Mouse (Mus musculus) intestine, embryonic 14.5 days (tissue): ENCODE results near the gene Arx. TPM values are rescaled to one million over a fixed set of nuclear protein-coding genes. Genes with fewer than 3 reads are reported as not detected.

Experiments
- ATAC-seq: fragments of 200-750 bp; cut with Nextera tagmentation; replicated peaks from 2 replicates; pipeline ENCODE4 v1.8.0; 2017; ENCODE audit warnings: low read depth, moderate number of reproducible peaks, moderate TSS enrichment, moderate library complexity; ENCODE audit not compliant: low FRiP score, low TSS enrichment
- DNase-seq: peaks from one replicate; pipeline ENCODE4 v3.0.0-alpha.2; 2018; ENCODE audit warnings: low spot score
- H3K27ac ChIP-seq: fragments of 300-500 bp; sonication (generic); 2 replicates; pipeline ENCODE4 v1.5.1; 2014; ENCODE audit warnings: low read depth, mild to moderate bottlenecking, control low read depth
- H3K27me3 ChIP-seq: fragments of 300-500 bp; sonication (generic); replicated peaks from 2 replicates; pipeline ENCODE4 v1.6.1; 2014; ENCODE audit warnings: low read length, control low read depth; ENCODE audit not compliant: control insufficient read depth, insufficient read depth
- H3K36me3 ChIP-seq: fragments of 300-500 bp; sonication (generic); 2 replicates; pipeline ENCODE4 v1.6.1; 2014; ENCODE audit warnings: low read length, control low read depth; ENCODE audit not compliant: control insufficient read depth, insufficient read depth
- H3K4me1 ChIP-seq: fragments of 300-500 bp; sonication (generic); replicated peaks from 2 replicates; pipeline ENCODE4 v1.6.1; 2014; ENCODE audit warnings: low read length, control low read depth, mixed read lengths; ENCODE audit not compliant: control insufficient read depth, insufficient read depth
- H3K4me2 ChIP-seq: fragments of 300-500 bp; sonication (generic); 2 replicates; pipeline ENCODE4 v1.6.1; 2014; ENCODE audit warnings: low read length
- H3K4me3 ChIP-seq: fragments of 300-500 bp; sonication (generic); 2 replicates; pipeline ENCODE4 v1.5.1; 2014; ENCODE audit warnings: low read depth, low read length, control low read depth, mixed read lengths
- H3K9ac ChIP-seq: fragments of 300-500 bp; sonication (generic); 2 replicates; pipeline ENCODE4 v1.6.1; 2014; ENCODE audit warnings: mild to moderate bottlenecking, low read length
- H3K9me3 ChIP-seq: fragments of 300-500 bp; sonication (generic); 2 replicates; pipeline ENCODE4 v1.6.1; 2016; ENCODE audit warnings: low read length, control low read depth; ENCODE audit not compliant: control insufficient read depth
- WGBS: fragments of 180-500 bp; shearing (Covaris S2); extraction: QIAGEN DNeasy Blood & Tissue Kit; methylation state at CpG from one replicate; pipeline ENCODE4 v1.1.7; 2014; 5-methylcytosine and 5-hydroxymethylcytosine counted together
- polyA plus RNA-seq: library from polyadenylated mRNA; unstranded; fragments of >200 nt; fragmentation: Nextera tagmentation; extraction: Ambion mirVana; gene quantifications from 2 replicates; pipeline ENCODE4 v1.2.1, GENCODE M21; 2014

Gene Arx
- polyA plus RNA-seq = 0.46 TPM in 1 of 2 replicates, not detected in the other

DNA sequence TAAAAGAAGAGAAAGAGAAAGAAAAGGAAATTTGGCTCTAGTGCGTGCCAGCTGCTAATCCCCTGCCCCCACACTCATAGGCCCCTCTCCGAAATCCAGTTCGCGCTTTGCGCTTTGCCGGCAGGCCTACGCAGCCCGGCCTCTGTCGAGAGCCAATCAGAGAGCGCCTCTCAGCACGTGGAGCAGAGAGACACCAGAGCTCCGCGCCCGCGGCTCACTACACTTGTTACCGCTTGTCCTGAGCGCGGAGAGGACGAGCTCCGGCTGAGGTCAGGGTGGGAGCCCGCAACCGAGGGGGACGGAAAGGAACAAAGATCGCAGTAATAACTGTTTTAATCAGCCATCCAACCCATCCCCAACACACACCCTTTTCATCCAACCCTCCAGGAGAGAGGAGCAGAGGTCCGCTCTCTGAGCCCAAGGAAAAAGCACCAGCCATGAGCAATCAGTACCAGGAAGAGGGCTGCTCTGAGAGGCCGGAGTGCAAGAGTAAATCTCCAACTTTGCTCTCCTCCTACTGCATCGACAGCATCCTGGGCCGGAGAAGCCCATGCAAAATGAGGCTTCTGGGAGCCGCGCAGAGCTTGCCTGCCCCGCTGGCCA, at the start of gene Arx:
Gene Arx, plus strand, starts transcription at position 155 of the 603 bp plus-strand sequence.
- H3K36me3 ChIP-seq = no peaks in the 10 kb centered on the region
- no peak within 1 kb of the TSS for H3K27ac ChIP-seq
- no peaks in the 10 kb centered on the region for H3K9me3 ChIP-seq
- H3K9ac ChIP-seq = no peak within 1 kb of the TSS
- H3K4me3 ChIP-seq = no peak within 1 kb of the TSS; the same call in 1 of the 2 replicates
- peaks cover 98% of the 10 kb centered on the region for H3K27me3 ChIP-seq
- H3K4me2 ChIP-seq = no peak within 1 kb of the TSS
- peak; percentile 86 for ATAC-seq
- H3K4me1 ChIP-seq = no peaks in the 10 kb centered on the region
- 17% methylated on average over 28 of the region's 31 CpGs for WGBS
- DNase-seq = peak; percentile 76

DNA sequence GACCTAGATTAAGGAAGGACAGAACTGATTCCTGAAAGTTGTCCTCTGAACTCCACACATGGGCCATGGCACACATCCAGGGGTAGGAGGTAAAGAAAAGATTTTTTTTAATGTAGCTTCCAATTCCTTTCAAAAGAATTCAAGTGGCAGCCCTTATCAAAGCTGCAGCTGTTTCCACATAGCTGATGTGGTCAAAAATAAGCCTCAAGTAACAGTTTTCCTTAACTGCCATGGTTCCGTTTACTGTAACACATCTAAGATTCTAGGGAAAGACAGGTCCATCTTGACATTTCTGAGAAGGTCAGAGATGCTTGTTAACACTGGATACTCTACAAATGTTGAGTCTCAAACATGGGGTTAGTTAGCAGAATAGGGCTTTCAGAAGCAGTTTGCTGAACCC, 34.9 kb upstream of the Arx start:
- H3K9me3 ChIP-seq = no peaks in the 10 kb centered on the region
- H3K4me1 ChIP-seq = no peaks in the 10 kb centered on the region
- H3K36me3 ChIP-seq = no peaks in the 10 kb centered on the region
- ATAC-seq = no peak
- no peak overlapping the region for H3K9ac ChIP-seq
- no peak for DNase-seq
- WGBS = 79% methylated on average over 1 of the region's 1 CpGs
- H3K4me2 ChIP-seq = no peak overlapping the region
- H3K4me3 ChIP-seq = no peak overlapping the region
- H3K27ac ChIP-seq = no peak overlapping the region
- no peaks in the 10 kb centered on the region for H3K27me3 ChIP-seq

DNA sequence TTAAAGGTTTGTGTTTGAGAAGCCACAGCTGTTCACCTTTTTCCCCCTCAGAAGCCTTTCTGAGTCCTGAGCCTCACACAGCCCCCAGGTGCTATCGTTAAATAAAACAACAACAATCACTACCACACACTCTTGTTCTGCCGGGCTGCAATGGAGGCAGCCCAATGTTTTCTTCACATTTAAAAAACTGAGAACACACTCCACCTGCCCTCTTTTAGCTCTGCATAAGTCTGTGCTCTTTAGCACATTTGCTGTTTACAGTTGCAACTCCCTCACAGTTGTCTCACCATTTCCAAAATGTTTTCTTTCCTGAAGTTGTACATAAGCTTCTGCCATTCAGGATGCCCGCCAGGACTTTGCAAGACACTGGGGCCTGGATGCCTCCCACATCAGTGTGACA, 10.6 kb upstream of the Arx start:
- DNase-seq = no peak
- no peaks in the 10 kb centered on the region for H3K36me3 ChIP-seq
- no peaks in the 10 kb centered on the region for H3K9me3 ChIP-seq
- no peak for ATAC-seq
- no peaks in the 10 kb centered on the region for H3K4me1 ChIP-seq
- H3K4me3 ChIP-seq = no peak overlapping the region
- H3K27ac ChIP-seq = no peak overlapping the region
- no peak overlapping the region for H3K4me2 ChIP-seq
- 42% methylated on average over 3 of the region's 3 CpGs for WGBS
- H3K27me3 ChIP-seq = peaks cover 20% of the 10 kb centered on the region
- no peak overlapping the region for H3K9ac ChIP-seq

DNA sequence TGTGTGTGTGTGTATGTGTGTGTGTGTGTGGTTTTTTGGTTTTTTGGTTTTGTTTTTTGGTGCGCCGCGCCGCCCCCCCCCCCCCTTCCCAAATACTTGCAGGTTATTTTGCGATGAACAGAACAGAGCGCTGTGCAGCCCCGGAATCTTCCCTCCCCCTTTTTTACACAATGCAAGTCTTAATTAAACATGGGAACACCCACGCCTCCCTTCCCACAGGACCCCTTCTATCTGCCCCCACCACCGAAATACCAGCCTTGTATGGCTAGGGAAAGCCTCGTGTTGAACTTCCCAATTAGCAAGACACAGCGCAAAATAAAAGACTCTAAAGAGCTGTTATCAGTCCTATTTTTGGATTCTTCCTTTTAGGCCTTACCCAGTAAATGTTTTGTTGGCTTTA, 6.3 kb upstream of the Arx start:
- peaks cover 60% of the 10 kb centered on the region for H3K27me3 ChIP-seq

DNA sequence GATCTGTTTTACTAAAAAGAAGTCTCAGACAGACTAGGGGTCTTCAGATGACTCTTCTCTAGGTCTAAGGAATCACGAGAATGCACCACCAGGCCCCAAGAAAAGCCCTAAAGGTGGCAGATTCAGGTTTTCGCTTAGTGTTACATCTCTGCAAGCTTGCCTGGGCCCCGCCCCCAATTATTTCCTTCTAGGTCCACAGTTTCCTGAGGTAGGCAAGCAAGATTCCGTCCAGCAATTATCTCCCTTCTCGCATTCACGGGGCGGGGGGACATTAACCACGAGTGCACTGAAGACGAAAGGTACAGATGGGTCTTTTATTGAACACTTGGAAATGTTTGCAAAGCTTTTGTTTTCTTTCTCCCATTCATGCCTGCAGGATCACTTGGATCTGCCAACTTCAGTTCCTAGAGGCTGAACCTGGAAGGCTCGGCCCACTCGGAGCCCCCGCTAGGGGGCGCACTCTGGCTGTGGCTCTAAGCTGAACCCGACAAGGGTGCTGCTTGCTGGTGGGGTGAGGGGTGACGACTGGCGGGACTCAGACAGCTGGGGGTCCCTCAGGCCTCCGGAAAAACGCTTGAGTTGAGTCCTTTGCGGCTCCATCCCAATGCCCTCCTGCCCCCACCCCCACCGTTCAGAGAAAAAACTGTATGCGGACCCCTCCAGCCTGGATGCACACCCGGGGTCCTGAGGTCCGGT, 5.1 kb upstream of the Arx start:
- H3K4me1 ChIP-seq = no peaks in the 10 kb centered on the region
- no peak overlapping the region for H3K4me3 ChIP-seq
- DNase-seq (no peak), ATAC-seq (no peak)
- H3K4me2 ChIP-seq = no peak overlapping the region
- no peaks in the 10 kb centered on the region for H3K36me3 ChIP-seq
- 17% methylated on average over 23 of the region's 23 CpGs for WGBS
- no peaks in the 10 kb centered on the region for H3K9me3 ChIP-seq
- H3K27ac ChIP-seq = no peak overlapping the region
- no peak overlapping the region for H3K9ac ChIP-seq
- H3K27me3 ChIP-seq = peaks cover 71% of the 10 kb centered on the region

More for the DNA sequence above, 6.3 kb upstream of the Arx start:
- no peaks in the 10 kb centered on the region for H3K4me1 ChIP-seq
- no peaks in the 10 kb centered on the region for H3K36me3 ChIP-seq
- no peak for ATAC-seq
- WGBS = 49% methylated on average over 6 of the region's 11 CpGs
- no peak overlapping the region for H3K27ac ChIP-seq
- DNase-seq = no peak
- H3K4me2 ChIP-seq = no peak overlapping the region
- H3K9ac ChIP-seq = no peak overlapping the region
- no peaks in the 10 kb centered on the region for H3K9me3 ChIP-seq
- no peak overlapping the region for H3K4me3 ChIP-seq

DNA sequence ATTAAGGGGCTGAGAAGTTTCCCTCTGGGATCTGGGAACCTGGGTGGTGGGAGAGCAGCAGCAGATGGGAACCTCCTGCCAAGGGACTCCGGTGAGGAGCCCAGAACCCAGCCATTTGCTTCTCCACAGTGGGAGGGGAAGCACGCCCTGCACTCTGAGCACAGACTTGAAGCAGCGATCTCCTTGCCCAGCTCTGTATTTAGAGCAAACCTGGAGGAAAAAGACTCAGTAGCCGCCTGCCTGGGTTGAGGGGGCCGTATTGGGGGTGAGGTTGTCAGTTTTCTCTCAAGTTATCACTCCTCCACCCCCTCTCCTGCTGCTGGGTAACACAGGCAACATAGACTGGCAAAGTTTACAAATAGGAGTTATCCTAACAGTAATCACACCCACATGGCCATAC, 4.5 kb upstream of the Arx start:
- Histone ChIP-seq H3K27ac (no peak overlapping the region), H3K9ac (no peak overlapping the region), H3K4me3 (no peak overlapping the region), H3K27me3 (peaks cover 75% of the 10 kb centered on the region), H3K9me3 (no peaks in the 10 kb centered on the region), H3K4me2 (no peak overlapping the region), H3K4me1 (no peaks in the 10 kb centered on the region), H3K36me3 (no peaks in the 10 kb centered on the region)
- ATAC-seq (no peak), DNase-seq (no peak)
- 23% methylated on average over 5 of the region's 5 CpGs for WGBS

DNA sequence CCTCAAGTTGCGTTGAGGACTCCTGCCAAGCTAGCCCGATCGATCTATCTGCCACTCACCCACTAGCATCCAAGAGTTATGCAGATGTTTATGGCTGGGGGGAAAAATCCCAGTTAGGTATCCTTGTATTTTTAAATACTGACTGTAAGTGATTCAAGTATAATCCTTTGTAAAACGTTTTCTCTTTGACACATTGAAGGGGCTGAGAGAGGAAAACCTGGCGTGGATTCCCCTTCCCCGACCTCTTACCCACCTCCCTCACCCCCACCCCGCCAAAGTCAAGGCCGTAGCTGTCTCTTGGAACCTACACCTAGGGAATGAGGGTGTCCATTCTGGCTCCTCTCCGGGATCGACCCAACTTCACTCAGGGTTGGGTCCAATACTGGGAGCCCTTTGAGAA, 1.2 kb upstream of the Arx start:
- no peak for DNase-seq
- Histone ChIP-seq H3K27ac (no peak overlapping the region), H3K9ac (no peak overlapping the region), H3K36me3 (no peaks in the 10 kb centered on the region), H3K27me3 (peaks cover 91% of the 10 kb centered on the region), H3K4me2 (no peak overlapping the region), H3K4me3 (no peak overlapping the region), H3K9me3 (no peaks in the 10 kb centered on the region), H3K4me1 (no peaks in the 10 kb centered on the region)
- WGBS = 23% methylated on average over 10 of the region's 10 CpGs
- no peak for ATAC-seq

DNA sequence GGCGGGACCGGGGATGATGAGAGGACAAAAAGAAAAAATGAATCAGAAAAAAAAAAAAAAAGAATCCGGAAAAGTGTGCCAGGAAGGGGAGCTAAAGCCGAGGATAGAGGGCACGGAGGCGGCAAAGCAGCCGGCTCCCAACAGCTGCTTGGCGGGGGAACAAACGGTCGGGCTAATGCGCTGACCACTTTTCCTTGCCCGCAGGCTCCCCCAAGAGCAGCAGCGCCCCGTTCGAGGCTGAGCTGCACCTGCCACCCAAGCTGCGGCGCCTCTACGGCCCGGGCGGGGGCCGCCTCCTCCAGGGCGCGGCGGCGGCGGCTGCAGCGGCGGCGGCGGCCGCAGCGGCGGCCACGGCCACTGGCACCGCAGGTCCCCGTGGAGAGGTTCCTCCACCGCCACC, 2.1 kb downstream of the Arx start:
- Histone ChIP-seq H3K9me3 (no peaks in the 10 kb centered on the region), H3K4me3 (peak overlapping the region; percentile 22), H3K27ac (no peak overlapping the region), H3K4me1 (no peaks in the 10 kb centered on the region), H3K4me2 (peak overlapping the region; percentile 40), H3K9ac (no peak overlapping the region), H3K27me3 (peaks cover 98% of the 10 kb centered on the region), H3K36me3 (no peaks in the 10 kb centered on the region)
- ATAC-seq (no peak), DNase-seq (no peak)
- 7% methylated on average over 35 of the region's 37 CpGs for WGBS

DNA sequence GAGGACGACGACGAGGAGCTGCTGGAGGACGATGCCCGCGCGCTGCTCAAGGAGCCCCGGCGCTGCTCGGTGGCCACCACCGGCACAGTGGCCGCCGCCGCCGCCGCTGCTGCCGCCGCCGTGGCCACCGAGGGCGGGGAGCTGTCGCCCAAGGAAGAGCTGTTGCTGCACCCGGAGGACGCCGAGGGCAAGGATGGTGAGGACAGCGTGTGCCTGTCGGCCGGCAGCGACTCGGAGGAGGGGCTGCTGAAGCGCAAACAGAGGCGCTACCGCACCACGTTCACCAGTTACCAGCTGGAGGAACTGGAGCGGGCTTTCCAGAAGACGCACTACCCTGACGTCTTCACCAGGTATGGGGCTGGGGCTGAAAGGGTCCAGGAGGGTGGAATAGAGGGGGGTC, 2.8 kb downstream of the Arx start:
- 9% methylated on average over 31 of the region's 37 CpGs for WGBS
- Histone ChIP-seq H3K9me3 (no peaks in the 10 kb centered on the region), H3K4me3 (peak overlapping the region; percentile 22), H3K9ac (no peak overlapping the region), H3K27ac (no peak overlapping the region), H3K27me3 (peaks cover 100% of the 10 kb centered on the region), H3K36me3 (no peaks in the 10 kb centered on the region), H3K4me1 (no peaks in the 10 kb centered on the region), H3K4me2 (peak overlapping the region; percentile 40)
- DNase-seq (no peak), ATAC-seq (no peak)
